Mouse (Mus musculus): Measurements from ENCODE around the gene Ubtd1. TPM values are rescaled to one million over a fixed set of nuclear protein-coding genes. Genes with fewer than 3 reads are reported as not detected.

The Ubtd1 gene
- polyA plus RNA-seq, 1 experiment from 2014 or later = 8.0 TPM

DNA sequence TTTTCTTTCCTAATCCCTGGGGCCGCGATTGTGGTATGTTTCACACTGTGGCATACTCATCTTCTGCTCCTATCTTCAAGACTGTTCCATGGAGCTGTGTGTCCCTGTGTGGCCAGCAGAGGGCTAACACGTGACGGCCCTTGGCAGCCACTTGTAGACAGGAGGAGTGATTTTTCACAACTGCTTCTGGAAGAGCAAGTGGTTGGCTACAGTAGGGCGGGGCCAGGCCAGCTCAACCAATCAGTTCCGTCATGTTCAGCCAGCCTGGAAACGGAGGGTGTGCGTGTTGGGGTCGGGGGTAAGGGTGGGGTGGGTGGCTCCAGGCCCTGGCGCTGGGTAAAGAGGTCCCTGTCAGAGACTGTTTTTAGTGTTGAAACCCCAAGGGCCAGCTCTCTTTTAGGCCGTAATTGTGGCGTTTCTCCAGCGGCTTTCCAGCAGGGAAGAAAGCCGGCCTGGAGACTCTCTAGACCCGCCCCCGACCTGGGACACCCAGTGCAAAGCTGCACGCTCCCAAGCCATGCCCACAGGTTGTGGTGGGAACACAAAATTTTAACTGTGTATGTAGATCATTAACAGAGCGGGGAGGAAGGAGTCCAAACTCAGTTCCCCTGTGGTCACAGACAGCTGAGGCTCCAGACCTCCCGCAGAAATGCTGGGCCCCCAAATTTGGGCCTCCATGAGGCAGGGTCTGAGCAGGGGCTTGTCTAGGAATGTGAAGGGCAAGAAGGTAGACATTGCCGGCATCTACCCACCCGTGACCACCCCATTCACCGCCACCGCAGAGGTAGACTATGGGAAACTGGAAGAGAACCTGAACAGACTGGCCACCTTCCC is 63.9 kb downstream of the Ubtd1 start, which contains the start of gene Hoga1:
TSS of gene Hoga1 (plus strand) at position 342 of the 834 bp plus-strand sequence.
- Histone ChIP-seq H3K4me1 (replicated peaks; ENCODE audit: control insufficient read depth, insufficient read depth, low read length) (peaks cover 4% of the 10 kb centered on the region; the same call in 1 of the 2 replicates), H3K36me3 (ENCODE audit: control insufficient read depth, insufficient read depth) (no peaks in the 10 kb centered on the region), H3K9me3 (ENCODE audit: control insufficient read depth, low read length) (no peaks in the 10 kb centered on the region), H3K9ac (replicated peaks; ENCODE audit: low read depth, low read length) (0 out of 2 replicates have a peak within 1 kb of the TSS, but pooled peaks have one; percentile 22), H3K27me3 (replicated peaks; ENCODE audit: control insufficient read depth, insufficient read depth, low read length) (no peaks in the 10 kb centered on the region), H3K27ac (ENCODE audit: low read length) (no peak within 1 kb of the TSS), H3K4me3 (replicated peaks; ENCODE audit: low read length) (peak within 1 kb of the TSS; percentile 32), H3K4me2 (ENCODE audit: low read length) (peak within 1 kb of the TSS; percentile 49)
- peak; percentile 89 for ATAC-seq
- 23% methylated on average over 23 of the region's 23 CpGs for WGBS

DNA sequence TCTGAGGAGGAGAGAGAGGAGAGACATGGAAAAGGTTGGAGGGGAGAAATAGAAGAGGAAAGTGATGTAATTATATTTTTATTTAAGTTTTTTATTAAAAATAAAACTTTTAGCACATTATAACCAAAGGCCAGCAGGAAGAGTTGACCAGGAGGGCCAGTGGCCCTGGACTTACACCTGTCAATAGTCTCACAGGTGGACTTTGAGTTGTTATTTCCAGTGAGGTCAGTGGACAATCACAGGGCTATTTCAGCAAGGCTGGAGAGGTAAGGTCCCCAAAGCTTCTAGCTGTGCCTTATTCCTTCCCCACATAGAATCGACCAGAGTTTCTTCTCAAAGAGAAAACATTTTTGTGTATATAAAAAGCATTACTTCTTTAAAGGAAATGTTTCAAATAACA is 68.7 kb downstream of the Ubtd1 start:
- ATAC-seq = no peak
- H3K9ac ChIP-seq (replicated peaks; ENCODE audit: low read depth, low read length) = no peak overlapping the region
- no peaks in the 10 kb centered on the region for H3K36me3 ChIP-seq (ENCODE audit: control insufficient read depth, insufficient read depth)

DNA sequence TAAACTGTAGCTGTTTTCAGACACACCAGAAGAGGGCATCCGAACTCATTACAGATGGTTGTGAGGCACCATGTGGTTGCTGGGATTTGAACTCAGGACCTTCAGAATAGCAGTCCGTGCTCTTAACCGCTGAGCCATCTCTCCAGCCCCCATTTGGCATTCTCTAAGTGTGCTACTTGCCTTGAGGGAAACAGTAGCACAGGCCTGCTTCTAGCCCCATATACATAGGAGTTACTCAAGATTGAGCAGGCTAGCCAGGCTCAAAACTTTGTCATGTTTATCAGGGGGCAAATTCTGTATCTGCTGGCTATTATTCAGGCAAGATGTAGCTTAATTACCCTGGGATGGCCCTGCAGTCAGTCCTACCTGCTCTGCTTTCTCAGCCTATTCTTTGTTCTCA is 69.8 kb downstream of the Ubtd1 start:
- Histone ChIP-seq H3K4me2 (ENCODE audit: low read length) (no peak overlapping the region), H3K27me3 (replicated peaks; ENCODE audit: control insufficient read depth, insufficient read depth, low read length) (no peaks in the 10 kb centered on the region), H3K27ac (ENCODE audit: low read length) (no peak overlapping the region), H3K9me3 (ENCODE audit: control insufficient read depth, low read length) (no peaks in the 10 kb centered on the region), H3K9ac (replicated peaks; ENCODE audit: low read depth, low read length) (no peak overlapping the region), H3K4me1 (replicated peaks; ENCODE audit: control insufficient read depth, insufficient read depth, low read length) (no peaks in the 10 kb centered on the region), H3K36me3 (ENCODE audit: control insufficient read depth, insufficient read depth) (no peaks in the 10 kb centered on the region), H3K4me3 (replicated peaks; ENCODE audit: low read length) (no peak overlapping the region)
- WGBS = 82% methylated on average over 3 of the region's 3 CpGs
- no peak for ATAC-seq

More for the DNA sequence above, 68.7 kb downstream of the Ubtd1 start:
- Histone ChIP-seq H3K27ac (ENCODE audit: low read length) (no peak overlapping the region), H3K4me2 (ENCODE audit: low read length) (no peak overlapping the region), H3K27me3 (replicated peaks; ENCODE audit: control insufficient read depth, insufficient read depth, low read length) (no peaks in the 10 kb centered on the region), H3K4me1 (replicated peaks; ENCODE audit: control insufficient read depth, insufficient read depth, low read length) (peaks cover 4% of the 10 kb centered on the region; the same call in 1 of the 2 replicates), H3K4me3 (replicated peaks; ENCODE audit: low read length) (no peak overlapping the region), H3K9me3 (ENCODE audit: control insufficient read depth, low read length) (no peaks in the 10 kb centered on the region)
- 76% methylated on average over 1 of the region's 1 CpGs for WGBS

DNA sequence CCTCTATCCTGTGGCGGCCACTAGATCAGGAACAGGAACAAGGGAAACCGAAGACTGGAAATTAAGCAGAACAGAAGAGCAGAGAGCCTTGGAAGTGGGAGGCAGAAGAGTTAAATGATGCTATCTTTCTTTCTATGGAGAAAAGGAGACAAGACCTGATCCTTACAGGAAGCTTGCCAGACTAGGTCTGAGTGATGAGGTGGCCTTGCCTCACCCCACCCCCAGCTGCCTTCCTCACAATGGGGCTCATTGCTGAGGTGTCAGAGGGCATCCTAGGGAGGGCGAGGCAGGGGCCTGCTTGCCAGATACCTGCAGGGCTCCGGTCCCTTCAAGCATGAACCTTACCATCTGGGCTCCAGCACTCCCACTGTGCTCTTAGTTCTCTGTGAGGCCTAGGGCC is 70.4 kb downstream of the Ubtd1 start, which contains the start of gene 4933411K16Rik:
TSS of gene 4933411K16Rik (plus strand) at position 301 of the 400 bp plus-strand sequence.
- no peaks in the 10 kb centered on the region for H3K36me3 ChIP-seq (ENCODE audit: control insufficient read depth, insufficient read depth)
- no peak within 1 kb of the TSS for H3K9ac ChIP-seq (replicated peaks; ENCODE audit: low read depth, low read length)
- no peak within 1 kb of the TSS for H3K4me2 ChIP-seq (ENCODE audit: low read length)
- H3K9me3 ChIP-seq (ENCODE audit: control insufficient read depth, low read length) = no peaks in the 10 kb centered on the region
- H3K27ac ChIP-seq (ENCODE audit: low read length) = no peak within 1 kb of the TSS
- WGBS = 82% methylated on average over 4 of the region's 4 CpGs
- H3K27me3 ChIP-seq (replicated peaks; ENCODE audit: control insufficient read depth, insufficient read depth, low read length) = no peaks in the 10 kb centered on the region
- H3K4me3 ChIP-seq (replicated peaks; ENCODE audit: low read length) = no peak within 1 kb of the TSS
- H3K4me1 ChIP-seq (replicated peaks; ENCODE audit: control insufficient read depth, insufficient read depth, low read length) = no peaks in the 10 kb centered on the region
- no peak for ATAC-seq

DNA sequence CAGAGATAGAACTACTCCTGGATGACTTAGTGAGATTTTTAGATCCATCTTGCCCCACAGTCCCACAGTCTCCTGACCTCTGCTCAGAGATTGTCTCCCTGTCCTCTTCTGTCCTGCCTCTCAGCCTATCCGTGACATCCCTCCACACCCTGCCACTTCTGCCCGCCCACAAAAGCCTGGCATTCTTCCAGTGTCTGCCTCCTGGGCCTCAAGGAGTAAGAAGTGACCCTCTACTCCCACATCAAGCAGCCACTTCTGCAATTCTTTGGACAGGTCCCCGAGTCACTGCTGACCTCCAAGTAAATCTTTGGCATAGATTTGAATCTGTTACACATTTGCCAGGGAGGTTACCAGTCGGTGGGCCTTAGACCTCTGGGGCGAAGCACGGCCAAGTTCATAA is 72.7 kb downstream of the Ubtd1 start:
- WGBS = 80% methylated on average over 6 of the region's 6 CpGs
- Histone ChIP-seq H3K9me3 (ENCODE audit: control insufficient read depth, low read length) (no peaks in the 10 kb centered on the region), H3K4me3 (replicated peaks; ENCODE audit: low read length) (no peak overlapping the region), H3K4me1 (replicated peaks; ENCODE audit: control insufficient read depth, insufficient read depth, low read length) (no peaks in the 10 kb centered on the region), H3K27me3 (replicated peaks; ENCODE audit: control insufficient read depth, insufficient read depth, low read length) (no peaks in the 10 kb centered on the region), H3K27ac (ENCODE audit: low read length) (no peak overlapping the region), H3K9ac (replicated peaks; ENCODE audit: low read depth, low read length) (no peak overlapping the region), H3K4me2 (ENCODE audit: low read length) (no peak overlapping the region), H3K36me3 (ENCODE audit: control insufficient read depth, insufficient read depth) (no peaks in the 10 kb centered on the region)
- ATAC-seq = no peak

DNA sequence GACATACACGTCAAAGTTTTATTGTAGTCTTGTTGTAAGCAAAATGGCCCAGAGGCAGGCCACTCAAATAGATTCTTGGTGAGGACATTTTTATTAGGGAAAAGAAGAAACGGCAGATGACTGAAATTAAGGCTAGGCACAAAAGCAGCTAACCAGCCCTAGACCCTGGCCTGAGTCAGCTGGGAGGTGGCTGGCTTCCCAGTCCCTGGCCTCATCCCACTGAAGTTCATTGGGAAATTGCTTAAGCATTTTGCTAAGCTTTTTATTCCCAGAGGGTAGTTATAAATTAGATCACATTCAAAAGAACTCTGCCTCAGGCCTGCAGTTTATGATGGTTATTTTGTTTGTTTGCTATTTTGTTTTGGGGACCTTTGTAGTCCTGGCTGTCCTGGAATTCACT is 74.3 kb downstream of the Ubtd1 start:
- Histone ChIP-seq H3K9ac (replicated peaks; ENCODE audit: low read depth, low read length) (no peak overlapping the region), H3K9me3 (ENCODE audit: control insufficient read depth, low read length) (no peaks in the 10 kb centered on the region), H3K4me1 (replicated peaks; ENCODE audit: control insufficient read depth, insufficient read depth, low read length) (no peaks in the 10 kb centered on the region), H3K4me3 (replicated peaks; ENCODE audit: low read length) (no peak overlapping the region), H3K27ac (ENCODE audit: low read length) (no peak overlapping the region), H3K4me2 (ENCODE audit: low read length) (no peak overlapping the region), H3K36me3 (ENCODE audit: control insufficient read depth, insufficient read depth) (no peaks in the 10 kb centered on the region), H3K27me3 (replicated peaks; ENCODE audit: control insufficient read depth, insufficient read depth, low read length) (no peaks in the 10 kb centered on the region)
- WGBS = 84% methylated on average over 2 of the region's 2 CpGs
- ATAC-seq = no peak

DNA sequence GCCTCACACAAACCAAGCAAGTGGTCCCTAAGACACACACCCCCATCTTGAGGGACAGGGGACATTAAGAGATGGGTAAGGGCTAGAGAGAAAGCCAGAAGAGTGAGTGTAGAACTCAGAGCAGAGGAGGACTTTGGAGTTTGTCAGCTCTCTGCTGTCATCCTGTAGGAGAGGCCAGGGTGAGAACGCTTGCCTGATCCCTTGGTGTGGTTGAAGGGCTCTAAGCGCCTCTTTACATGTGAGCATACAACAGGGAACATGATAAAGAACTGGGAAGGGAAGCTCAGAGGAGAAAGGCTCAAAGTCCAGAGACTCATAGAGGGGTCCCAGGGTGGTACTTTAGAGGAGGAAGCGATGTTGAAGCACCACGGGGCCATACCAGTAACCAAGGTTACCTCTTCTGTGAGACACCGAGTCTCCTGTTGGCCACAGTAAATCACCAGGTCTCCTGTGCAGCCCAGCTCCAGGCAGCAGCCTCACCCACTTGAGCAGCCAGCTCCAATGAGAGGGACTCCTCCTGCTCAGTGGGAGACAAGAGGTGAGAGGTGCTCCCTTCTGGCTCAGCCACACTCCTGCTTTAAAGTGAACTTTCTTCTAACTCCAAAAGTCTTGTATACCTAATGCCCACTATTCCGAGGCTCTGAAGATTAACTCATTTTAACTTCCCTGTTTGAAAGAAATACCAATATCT is 75.3 kb downstream of the Ubtd1 start:
- no peak overlapping the region for H3K9ac ChIP-seq (replicated peaks; ENCODE audit: low read depth, low read length)
- H3K27me3 ChIP-seq (replicated peaks; ENCODE audit: control insufficient read depth, insufficient read depth, low read length) = no peaks in the 10 kb centered on the region
- 88% methylated on average over 6 of the region's 6 CpGs for WGBS
- no peak overlapping the region for H3K4me2 ChIP-seq (ENCODE audit: low read length)
- ATAC-seq = no peak
- no peaks in the 10 kb centered on the region for H3K36me3 ChIP-seq (ENCODE audit: control insufficient read depth, insufficient read depth)
- H3K4me3 ChIP-seq (replicated peaks; ENCODE audit: low read length) = no peak overlapping the region
- no peaks in the 10 kb centered on the region for H3K9me3 ChIP-seq (ENCODE audit: control insufficient read depth, low read length)
- H3K27ac ChIP-seq (ENCODE audit: low read length) = no peak overlapping the region
- H3K4me1 ChIP-seq (replicated peaks; ENCODE audit: control insufficient read depth, insufficient read depth, low read length) = no peaks in the 10 kb centered on the region

DNA sequence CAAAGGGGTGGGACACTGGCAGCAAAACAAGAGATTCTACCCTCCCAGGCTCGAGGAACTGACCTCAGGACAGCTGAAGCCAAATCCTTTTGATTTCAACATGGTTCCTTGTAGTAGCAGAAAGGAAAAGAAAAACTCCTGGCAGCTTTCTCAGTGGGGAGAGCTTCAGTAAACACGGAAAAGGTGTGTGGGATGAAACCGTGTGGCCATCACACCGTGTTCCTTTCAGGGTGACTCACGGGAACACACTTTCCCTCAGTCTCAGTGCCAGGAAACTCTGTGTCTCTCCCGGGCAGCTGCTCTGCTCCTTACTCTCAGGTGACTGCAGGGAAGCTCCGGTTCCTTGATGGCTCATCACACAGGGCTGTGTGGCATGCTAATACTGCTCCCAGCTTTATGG is 76.9 kb downstream of the Ubtd1 start:
- H3K4me2 ChIP-seq (ENCODE audit: low read length) = no peak overlapping the region
- no peak for ATAC-seq
- no peaks in the 10 kb centered on the region for H3K9me3 ChIP-seq (ENCODE audit: control insufficient read depth, low read length)
- H3K9ac ChIP-seq (replicated peaks; ENCODE audit: low read depth, low read length) = no peak overlapping the region
- no peaks in the 10 kb centered on the region for H3K4me1 ChIP-seq (replicated peaks; ENCODE audit: control insufficient read depth, insufficient read depth, low read length)
- H3K27me3 ChIP-seq (replicated peaks; ENCODE audit: control insufficient read depth, insufficient read depth, low read length) = no peaks in the 10 kb centered on the region
- no peak overlapping the region for H3K4me3 ChIP-seq (replicated peaks; ENCODE audit: low read length)
- no peak overlapping the region for H3K27ac ChIP-seq (ENCODE audit: low read length)
- H3K36me3 ChIP-seq (ENCODE audit: control insufficient read depth, insufficient read depth) = no peaks in the 10 kb centered on the region
- 73% methylated on average over 7 of the region's 7 CpGs for WGBS

DNA sequence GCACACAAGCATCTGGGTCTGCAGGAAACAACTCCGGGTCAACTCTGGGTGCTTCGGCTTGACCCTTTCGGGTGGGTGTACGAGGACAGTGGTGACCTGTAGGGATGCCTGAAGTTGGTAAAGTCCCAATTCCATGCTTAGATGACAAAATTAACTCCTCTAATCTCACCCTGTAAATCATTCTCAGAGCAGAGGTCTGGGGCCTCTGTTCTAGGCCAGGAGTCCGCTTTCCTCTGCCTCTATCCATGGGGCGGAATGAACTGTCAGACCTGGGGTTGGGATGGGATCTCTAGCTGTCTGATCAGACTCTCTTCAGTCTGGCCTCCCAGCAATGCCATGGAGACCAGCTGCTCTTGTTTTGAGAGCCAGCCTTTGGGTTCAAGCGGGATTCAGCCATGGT is 79.9 kb downstream of the Ubtd1 start:
- WGBS = 93% methylated on average over 7 of the region's 7 CpGs
- Histone ChIP-seq H3K4me2 (ENCODE audit: low read length) (no peak overlapping the region), H3K4me3 (replicated peaks; ENCODE audit: low read length) (no peak overlapping the region), H3K27me3 (replicated peaks; ENCODE audit: control insufficient read depth, insufficient read depth, low read length) (no peaks in the 10 kb centered on the region), H3K36me3 (ENCODE audit: control insufficient read depth, insufficient read depth) (no peaks in the 10 kb centered on the region), H3K9me3 (ENCODE audit: control insufficient read depth, low read length) (no peaks in the 10 kb centered on the region), H3K9ac (replicated peaks; ENCODE audit: low read depth, low read length) (no peak overlapping the region), H3K27ac (ENCODE audit: low read length) (no peak overlapping the region), H3K4me1 (replicated peaks; ENCODE audit: control insufficient read depth, insufficient read depth, low read length) (no peaks in the 10 kb centered on the region)
- no peak for ATAC-seq
